Mouse (Mus musculus) right cerebral cortex, postnatal 10 days (tissue): Measurements from ENCODE around the gene Borcs7.

ENCODE experiments used
- DNase-seq, 2 experiments: peaks; one replicate each; pipeline ENCODE4 v3.0.0; 2021; ENCODE audit warnings: low spot score in 2 of 2

Gene Borcs7

DNA sequence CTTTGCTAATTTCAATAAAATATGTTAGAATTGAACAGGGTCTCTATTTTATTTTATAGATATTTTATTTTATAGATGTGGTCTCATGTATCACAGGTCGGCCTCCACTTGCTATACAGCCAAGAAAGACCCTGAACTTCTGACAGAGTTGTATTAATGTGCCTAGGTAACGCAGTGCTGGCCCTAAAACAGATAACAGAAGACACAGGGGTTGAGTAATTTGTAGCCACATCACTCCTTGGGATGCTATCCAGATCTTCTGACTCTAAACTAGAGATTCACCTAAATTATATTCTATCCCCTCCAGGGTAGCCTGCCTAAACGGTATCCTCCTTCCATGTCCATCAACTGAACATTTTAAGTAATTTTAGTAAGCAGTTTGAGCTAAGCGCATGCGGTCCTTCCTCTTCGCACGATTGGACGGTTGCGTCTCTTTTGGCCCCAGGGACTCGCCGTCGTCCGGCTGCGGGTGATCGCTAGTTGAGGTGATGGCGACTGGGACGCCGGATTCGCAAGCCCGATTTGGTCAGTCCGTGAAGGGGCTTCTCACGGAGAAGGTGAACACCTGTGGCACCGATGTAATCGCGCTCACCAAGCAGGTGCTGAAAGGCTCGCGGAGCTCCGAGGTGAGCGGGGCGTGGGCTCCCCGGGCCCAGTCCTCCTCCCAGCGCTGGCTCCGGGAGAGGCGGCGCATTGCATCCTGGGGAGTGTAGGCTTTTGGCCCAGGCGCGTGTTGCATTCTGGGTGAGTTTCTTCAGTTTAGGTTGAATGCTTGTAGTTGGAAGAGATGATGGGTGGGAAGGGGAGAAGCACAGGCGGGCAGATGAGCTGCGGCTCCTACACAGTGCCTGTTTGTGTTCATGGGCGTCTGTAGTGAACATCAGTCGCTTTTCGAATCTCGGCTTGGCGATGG, at the start of gene Borcs7:
Gene Borcs7 (plus strand): TSS at position 447 of the 913 bp plus-strand sequence.
- DNase-seq, result peak; percentile 93

DNA sequence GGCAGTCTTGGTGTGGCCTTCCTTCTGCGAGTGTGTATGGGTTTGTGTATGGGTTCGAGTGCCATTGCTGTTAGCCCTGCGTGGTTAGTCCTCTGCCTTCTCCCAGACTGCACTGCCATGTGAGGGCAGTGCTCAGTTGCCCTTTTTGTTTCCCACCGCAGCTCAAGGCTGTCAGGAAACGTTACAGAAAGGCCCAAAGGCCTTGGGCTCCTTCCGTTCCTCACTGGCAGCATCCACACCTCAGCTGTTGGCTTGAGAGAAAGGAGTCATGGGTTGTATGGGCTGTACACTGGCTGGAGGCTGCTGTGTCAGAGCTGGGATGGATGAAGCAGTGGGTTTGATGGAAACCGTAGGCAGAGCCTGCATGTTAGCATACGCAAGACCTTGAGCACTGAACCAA, 48.9 kb upstream of the Borcs7 start:
- DNase-seq, result no peak

DNA sequence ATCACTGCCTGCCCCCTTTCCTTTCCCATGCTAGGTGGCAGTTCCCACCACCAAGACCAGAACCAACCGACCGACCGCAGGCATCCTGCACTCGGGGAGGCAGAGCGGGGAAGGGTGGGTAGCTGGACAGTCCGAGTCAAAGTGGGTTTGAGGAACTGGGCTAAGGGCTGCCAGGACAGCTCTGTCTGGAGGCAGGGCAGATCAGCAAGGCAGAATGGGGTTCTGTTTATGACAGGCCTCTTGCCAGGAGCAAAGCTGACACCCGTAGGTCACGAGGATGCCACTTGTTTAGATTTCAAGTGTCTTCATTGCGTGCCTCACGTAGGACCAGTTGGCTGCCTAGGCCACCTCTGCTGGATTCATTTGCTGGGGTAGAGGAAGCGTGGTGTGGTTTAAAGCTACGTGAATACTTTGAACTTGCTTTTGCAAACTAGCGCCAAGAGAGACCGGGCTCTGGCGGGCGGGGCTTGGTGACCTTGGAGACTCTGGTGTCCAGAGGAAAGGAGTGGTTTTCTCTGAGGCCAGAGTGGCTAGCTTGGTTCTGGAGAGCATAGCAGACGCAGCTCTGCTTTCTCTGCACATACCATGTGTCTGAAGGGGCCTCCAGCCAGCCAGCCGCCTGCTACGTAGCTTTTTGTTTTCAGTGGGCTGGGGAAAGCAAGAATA, 48.2 kb upstream of the Borcs7 start:
- no peak for DNase-seq

DNA sequence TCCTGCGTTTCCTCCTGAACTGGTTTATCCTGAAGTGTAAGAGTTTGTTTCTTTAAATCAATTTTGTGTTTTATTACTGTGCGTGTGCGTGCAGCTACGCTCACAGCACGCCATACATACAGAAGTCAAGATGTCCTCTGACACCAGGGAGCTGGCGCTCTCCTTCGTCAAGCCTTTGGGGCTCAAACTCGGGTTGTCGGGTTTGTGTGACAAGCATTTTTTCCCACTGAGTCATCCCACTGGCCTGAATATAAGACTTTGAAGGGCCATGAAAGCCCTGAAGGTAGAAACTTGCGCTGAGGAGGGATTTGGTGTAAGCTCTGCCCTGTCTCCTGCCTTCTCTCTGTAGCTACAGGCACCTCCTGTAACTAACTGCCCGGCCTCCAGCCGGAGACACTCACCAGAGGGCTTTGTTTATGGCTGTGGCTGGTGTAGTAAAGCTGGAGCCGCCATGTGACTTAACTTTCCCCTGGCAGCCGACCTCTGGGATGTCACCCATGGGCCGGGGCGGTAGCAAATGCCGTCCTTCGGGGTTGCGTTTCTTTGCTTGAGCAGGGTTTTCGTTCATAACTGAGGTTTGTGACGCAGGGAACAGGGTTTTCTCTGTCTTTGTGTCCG, 47.5 kb upstream of the Borcs7 start:
- no peak for DNase-seq

DNA sequence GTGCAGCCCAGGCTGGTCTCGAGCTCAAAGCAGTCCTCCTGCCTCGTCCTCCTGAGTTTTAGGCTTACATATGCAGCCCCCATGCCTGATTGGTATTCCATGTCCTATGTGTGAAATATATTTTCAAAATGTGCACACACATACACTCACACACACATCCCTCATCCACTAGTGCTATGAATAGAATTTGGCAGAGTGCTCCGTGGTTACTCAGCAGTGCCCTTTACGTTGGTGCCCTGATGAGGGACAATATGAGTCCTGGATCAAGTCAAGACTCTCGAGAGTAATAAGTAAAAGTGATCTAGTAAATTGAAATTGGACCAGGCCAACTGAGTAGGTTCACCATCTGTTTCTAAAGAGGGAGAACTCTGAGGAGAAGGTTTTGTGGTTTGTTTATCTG, 46.5 kb upstream of the Borcs7 start:
- DNase-seq, result no peak

DNA sequence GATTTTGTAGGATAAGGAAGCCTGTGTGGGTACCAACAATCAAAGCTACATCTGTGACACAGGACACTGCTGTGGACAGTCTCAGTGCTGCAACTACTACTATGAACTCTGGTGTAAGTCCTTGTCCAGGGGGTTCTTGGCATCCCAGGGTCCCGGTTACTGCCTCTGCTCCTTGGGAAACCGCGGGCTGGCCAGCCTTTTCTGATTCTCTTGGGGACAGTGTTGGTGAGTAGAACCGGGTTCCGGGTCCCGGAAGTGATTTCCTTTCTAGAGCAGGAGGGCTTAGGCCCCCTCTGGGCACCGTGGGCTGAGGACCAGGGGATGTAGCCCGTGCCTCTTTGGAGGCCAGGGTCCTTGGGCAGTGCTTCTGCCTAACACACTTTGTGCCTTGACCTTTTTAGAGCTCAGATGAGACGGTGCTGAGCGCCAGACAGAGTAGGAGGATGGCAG, 45.3 kb upstream of the Borcs7 start:
- no peak for DNase-seq

DNA sequence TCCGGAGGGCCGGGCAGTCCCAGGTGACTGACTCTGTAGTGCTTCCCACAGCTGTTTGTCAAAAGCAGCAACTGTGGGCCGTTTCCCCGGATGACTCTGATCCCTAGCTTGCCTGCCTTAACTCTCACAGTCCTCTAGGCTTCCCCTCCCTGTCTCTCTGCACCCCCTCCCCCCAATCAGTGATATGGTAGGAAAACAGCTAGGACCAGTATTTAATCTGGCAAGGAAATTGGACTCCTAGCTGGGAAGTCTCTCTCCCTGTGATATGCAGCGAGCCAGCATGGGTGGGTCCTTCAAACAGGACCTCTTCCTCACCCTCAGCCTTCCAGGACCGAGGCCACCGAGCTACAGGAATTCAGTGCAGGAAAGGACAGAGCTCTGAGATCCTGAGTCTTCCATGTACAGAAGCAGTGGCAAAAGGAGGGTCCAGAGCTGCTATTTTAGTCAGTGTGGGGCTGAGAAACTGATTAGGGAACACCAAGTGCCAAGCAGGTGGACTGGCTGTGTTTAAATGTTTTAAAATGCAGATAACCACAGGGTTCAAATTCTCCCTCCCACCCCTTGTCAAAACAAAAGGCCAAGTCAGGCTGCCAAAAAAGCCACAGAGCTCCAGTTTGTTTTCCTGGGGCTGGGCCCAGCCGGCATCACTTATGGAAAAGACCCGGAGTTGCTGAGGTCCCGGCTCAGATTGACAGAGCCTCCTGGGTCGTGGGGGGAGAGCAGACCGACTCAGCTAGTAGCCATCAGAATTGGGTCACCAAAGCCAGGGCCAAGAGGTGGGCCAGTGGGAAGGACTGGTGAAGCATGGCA, 44.7 kb upstream of the Borcs7 start:
- DNase-seq, result peak; percentile 69 to 71

DNA sequence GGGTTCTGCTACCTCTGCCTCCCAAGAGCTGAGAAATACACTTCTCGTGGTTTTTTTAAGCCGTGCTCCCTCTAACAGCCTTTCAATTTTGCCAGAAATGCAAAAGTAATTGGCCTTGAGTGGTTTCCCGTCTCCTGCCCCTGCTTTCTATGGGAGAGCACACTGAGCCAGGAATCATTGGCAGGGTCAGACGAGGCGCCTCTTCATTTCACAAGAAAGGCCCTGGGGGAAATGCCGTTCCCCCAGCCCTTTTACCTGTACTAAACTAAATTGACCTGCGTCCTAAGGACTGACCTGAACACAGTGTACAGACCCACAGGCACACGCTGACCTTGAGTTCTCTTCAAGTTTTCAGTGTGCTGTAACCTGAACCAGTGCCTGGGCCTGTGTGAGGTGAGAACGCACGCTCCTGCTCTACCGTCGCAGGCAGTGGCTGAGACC, 43.6 kb upstream of the Borcs7 start:
- no peak for DNase-seq

DNA sequence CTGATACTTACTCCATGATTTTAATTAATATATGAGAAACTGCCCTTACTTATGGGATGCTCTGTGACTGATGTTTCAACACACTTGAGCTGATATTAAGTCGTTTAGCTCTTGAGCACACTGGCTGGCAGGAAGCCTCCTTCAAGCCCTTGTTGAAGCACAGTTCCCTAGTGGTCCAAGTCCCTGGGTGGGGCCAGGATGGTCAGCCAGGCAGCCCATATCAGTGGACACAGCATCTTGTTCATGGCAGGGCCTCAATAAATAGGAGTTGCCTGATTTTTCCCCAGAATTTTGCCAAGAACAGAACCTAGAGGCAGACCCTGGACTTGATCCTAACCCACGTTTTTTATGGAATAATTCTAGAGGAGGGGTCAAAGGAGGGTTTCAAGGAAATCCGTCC, 42.5 kb upstream of the Borcs7 start:
- no peak for DNase-seq

DNA sequence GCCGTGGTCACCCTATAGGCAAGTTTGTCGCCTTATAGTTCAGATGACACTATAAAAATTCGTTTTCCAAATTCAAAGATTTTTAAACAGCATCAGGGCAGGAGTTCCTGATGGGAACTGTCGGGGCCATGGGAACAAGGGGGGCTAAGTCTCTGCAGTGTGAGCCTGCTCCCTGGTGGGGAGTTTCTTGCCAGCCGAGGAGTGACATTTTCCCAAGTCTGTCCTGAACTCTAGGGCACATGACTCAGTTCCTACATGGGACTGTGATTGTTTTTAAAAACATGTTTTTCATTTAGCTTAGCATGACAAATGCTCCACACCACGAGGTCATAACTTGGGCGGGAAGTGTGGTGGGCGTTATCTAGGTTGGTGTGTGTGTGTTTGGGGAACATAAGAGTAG, 41.9 kb upstream of the Borcs7 start:
- DNase-seq, result no peak

DNA sequence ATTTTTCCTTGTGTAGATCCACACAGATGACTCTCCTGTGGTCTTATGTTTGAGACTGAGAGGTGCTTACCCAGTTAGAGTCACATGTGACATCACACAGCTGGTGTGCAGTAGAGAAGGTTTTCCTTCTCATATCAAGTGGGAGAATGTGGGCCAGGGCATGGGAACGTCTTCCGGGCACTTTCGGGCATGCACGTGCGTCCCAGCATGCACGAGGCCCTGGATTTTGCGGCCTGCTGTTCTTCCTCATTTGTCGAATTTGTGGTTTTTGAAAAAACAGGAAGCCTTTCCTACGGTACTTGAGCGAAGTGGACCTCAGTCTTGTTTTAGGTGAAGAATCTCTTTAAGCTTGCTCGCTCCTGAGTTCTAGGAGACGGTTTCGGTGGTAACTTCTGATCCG, 41.1 kb upstream of the Borcs7 start:
- DNase-seq, result no peak

DNA sequence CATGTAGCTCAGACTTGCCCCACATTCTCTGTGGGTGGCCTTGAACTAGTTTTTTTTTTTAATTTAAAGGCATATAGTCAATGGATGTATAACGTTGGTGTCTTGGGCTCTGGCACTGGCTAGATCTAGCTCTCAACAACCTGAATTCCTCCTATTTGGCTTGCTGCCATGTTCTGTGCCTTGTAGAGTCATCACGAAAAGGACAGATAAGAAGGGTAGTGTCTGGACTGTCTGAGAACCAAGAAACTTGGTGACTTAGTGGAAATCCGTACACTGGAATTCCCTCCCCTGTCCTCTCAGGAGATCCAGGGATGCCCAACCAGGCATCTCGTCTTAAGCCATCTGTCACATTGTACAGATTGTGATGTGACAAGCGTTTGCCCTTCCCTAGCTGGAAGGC, 36.5 kb upstream of the Borcs7 start:
- no peak for DNase-seq

DNA sequence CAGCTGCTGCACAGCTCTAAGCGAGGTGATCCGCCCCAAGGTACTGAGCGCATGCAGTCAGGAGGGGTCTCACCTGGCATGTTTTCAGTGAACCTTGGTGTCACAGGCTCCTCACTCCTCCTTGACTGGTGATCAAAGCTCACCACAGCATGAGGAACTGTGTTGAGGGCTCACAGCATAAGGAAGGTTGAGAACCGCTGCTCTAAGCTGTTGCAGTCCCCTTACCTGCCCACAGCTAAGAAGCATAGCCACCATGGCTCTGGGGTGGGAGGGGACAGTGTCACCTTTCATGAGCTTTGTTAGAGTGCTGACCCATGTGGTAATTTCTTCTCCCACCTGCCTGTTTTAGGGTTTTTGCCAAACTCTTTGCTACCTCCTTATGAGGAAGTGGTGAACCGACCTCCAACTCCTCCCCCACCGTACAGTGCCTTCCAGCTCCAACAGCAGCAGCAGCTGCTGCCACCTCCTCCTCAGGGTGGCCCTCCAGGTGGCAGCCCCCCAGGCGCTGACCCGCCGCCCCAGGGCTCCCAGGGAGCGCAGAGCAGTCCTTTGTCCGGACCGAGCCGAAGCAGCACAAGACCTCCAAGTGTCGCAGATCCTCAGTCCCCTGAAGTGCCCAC, 36.0 kb upstream of the Borcs7 start:
- DNase-seq, result no peak

DNA sequence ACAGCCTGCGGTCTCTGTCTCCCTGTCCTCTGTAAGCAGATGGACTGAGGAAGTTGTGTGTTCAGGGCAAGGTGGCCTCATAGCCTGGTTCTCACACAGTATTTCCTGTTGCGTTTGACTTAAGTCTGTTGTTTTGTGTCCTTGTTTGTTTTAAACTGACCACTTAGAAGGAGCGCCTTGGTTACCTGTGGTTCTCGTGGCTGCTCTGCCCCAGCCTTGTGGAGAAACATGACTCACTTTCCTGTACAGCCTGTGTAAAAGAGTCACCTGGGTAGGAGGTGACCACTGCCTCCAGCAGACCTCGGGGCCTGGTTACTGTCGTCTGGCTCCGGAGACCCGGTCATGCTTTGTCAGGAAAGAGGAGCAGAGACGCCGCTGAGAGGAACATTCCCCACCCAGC, 34.1 kb upstream of the Borcs7 start:
- no peak for DNase-seq

DNA sequence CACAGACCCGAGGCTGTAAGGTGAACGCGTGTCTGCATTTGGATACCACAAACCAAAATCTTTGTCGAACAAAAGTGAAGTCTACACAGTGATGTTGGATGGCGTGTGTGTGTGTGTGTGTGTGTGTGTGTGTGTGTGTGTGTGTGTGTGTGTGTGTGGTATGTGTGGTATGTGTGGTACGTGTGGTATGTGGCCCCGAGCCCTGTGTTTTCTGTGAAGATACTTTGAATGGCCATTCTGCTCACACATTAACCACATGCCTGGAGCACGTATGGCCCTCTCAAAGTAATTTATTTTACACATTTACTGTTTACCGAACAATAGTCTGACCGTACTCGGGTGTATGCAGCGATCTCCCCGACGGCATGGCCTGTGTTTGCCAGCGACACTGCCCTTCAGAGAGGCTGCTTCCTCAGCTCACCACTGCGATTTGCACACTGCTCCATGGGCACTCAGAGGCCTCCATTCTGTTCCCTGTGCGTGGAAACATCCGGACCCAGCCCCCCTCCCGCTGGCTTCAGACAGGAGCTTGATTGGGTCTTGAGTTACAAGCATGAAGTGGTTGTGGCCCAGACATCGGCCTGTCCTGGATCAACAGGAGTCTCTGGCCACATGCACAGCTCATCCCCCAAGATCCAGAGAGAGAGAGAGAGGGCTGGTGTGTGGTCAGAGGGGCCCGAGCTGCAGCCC, 33.4 kb upstream of the Borcs7 start:
- no peak for DNase-seq

DNA sequence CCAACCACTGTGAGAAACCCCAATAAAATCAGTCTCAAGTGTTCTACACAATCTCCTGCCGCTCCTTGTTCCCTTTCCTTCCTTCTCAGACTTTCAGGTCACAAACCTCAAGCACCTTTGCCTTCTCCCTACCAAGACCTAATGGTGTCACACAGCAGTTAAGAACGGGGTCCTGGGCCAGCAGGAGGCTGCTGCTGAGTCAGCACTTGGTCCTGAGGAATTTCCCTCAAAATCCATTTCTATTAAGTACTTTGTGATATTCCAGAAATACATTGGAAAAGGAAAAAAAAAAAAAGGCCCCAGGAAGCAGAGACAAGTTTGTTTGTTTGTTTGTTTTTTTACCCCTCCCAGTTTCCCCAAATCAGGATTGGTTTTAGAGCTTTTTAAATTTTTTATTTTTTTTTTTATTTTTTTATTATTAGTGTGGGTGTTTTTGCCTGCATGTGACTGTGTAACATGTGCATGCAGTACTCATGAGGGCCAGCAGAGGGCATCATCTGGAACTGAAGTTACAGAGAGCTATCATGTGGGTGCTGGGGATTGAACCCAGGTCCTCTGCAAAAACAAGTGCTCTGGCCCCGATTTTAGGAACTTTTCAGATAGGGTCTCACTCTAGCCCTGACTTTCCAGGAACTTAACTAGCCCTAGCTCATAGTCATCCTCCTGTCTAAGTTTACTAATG, 32.2 kb upstream of the Borcs7 start:
- no peak for DNase-seq

DNA sequence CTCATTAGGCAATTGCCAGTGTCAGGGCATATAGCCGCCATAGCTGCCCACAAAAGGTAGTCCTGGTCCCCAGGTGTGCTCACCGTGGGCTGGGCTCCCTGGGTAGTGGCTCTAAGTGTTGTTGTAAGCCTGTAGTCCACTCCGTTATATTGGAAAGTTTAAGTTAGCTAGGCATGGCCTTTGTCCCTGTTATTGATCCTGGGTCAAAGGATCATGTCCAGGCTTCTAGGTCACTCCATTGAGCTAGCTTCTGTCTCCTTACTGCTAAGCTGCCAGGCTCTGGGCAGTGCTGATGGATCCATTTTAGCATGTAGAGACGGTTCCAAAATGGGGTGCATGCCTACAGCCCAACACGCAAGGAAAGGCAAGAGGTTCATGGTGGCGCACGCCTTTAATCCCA, 31.4 kb upstream of the Borcs7 start:
- no peak for DNase-seq

DNA sequence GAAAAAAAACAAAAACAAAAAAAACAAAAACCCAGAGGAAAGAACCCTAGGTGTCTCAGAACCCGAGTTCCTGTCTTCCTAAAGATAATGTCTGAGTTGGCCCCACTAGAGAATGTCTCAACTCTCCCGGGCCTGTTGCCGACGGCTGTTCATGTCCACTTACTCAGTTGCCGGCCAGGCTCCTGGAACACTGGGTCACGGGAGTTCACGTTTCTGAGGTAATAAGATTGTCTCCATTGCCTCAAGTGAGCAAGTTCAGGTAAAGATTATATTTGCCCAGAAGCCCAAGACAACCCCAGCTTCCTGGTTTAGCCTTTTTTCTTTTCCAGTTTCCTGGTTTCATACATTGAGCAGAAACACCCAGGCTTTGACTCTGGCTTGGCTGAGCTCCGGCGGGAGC, 30.9 kb upstream of the Borcs7 start:
- DNase-seq, result no peak

DNA sequence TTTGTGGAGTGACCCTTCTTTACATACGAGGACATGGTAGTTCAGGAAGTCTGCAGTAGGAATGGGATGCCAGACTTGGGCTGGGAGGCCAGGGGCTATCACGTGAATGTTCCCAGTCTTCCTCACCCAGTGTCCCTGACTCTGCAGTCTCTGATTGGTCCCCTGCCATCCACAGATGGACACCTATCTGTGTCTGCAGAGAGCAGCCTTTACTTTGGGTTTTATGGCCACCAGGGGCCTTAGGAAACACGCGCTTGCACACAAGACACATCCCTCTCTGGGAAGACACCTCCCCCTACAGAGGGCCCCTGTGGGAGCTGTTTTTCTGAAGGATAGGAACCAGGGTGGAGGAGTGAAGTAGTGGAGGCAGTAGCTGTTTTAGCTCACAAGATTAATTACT, 28.2 kb upstream of the Borcs7 start:
- no peak for DNase-seq

DNA sequence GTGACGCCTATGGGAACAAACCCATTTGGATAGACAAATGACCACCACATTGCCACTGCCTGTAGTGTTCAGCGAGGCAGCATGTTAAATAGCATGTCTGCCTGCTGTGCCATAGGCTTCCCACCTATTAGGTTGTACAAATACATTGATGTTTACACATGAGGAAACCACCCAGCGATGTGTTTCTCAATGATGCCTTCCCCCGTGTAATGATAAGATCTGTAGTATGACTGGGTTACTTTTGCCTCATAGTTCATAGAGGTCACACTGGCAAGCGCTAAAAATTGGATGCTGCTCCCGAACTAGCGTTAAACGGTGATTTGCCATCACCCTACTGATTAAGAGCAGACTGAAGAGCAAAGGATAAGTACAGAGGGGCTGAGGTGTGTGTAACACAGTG, 27.5 kb upstream of the Borcs7 start:
- DNase-seq, result no peak
